Comparison of ENCODE assay signal across 19 mouse cellular contexts in the genomic region with DNA sequence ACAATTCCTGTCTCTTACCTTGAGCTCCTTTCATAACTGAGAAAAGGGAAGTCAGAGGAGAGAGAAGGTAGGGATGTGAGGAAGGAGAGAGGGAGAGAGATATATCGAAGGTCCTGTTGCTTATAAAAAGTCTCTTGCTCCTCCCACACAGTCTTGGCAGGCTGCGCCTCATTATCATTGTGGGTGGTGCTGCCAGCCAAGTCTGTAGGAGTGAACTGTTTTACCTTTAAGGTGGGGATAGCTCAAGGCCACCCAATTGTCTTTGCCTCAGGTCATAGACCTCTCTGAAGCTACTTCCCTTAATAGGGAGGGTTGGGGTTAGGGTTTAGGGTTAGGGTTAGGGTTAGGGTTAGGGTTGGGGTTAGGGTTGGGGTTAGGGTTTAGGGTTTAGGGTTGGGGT. TPM values are rescaled to one million over a fixed set of nuclear protein-coding genes. Genes with fewer than 3 reads are reported as not detected.
DNase-seq lines count a peak whose midpoint lies in the region; ATAC-seq lines count a peak whose summit lies in the region.
"Had no signal": no experiment of that assay in that cellular context is flagged by ENCODE, and none has a peak within 500 bp of the region (broad histone marks: within the 10 kb centered on the region; RNA-seq: fewer than 3 reads in every experiment).

No protein-coding gene starts in this region.

- WGBS in midbrain, embryonic 11.5 days, result 98% methylated on average over 2 of the region's 2 CpGs
- 94% methylated on average over 2 of the region's 2 CpGs for WGBS in midbrain, embryonic 13.5 days
- 93% methylated on average over 2 of the region's 2 CpGs for WGBS in midbrain, embryonic 14.5 days

- H3K4me3 ChIP-seq in midbrain, embryonic 11.5 days (ENCODE audit: low read depth, low read length), result no peak overlapping the region
- H3K4me3 ChIP-seq in midbrain, embryonic 13.5 days (replicated peaks), result no peak overlapping the region
- no peak overlapping the region for H3K4me3 ChIP-seq in midbrain, embryonic 14.5 days (replicated peaks; ENCODE audit: low read depth, low read length)
- H3K4me3 ChIP-seq: erythroblast, embryonic 14.5 days; heart, embryonic 10.5 days; megakaryocyte, embryonic 14.5 days; neural tube, embryonic 13.5 days had no signal

- no peak for ATAC-seq in midbrain, embryonic 11.5 days (ENCODE audit: low FRiP score)
- no peak for ATAC-seq in midbrain, embryonic 13.5 days
- ATAC-seq in megakaryocyte progenitor cell, adult 5-6 weeks (replicated peaks; ENCODE audit: poor library complexity), result peak; percentile 69
- ATAC-seq in monocyte, adult 5-6 weeks (replicated peaks; ENCODE audit: insufficient number of reproducible peaks, low FRiP score, low TSS enrichment, poor library complexity, severe bottlenecking), result no peak
- no peak for ATAC-seq in midbrain, embryonic 14.5 days (ENCODE audit: low FRiP score, low TSS enrichment)
- ATAC-seq: forebrain, embryonic 16.5 days; intestine, postnatal 0 days; Patski had no signal

- no peak overlapping the region for H3K9ac ChIP-seq in midbrain, embryonic 11.5 days (ENCODE audit: low read length)
- H3K9ac ChIP-seq in midbrain, embryonic 13.5 days (replicated peaks), result no peak overlapping the region
- no peak overlapping the region for H3K9ac ChIP-seq in midbrain, embryonic 14.5 days (replicated peaks; ENCODE audit: low read length)
- H3K9ac ChIP-seq: hindbrain, embryonic 14.5 days; neural tube, embryonic 13.5 days had no signal

- no peaks in the 10 kb centered on the region for H3K4me1 ChIP-seq in midbrain, embryonic 11.5 days (ENCODE audit: control insufficient read depth, insufficient read depth, low read length)
- H3K4me1 ChIP-seq in midbrain, embryonic 13.5 days (replicated peaks), result no peaks in the 10 kb centered on the region
- H3K4me1 ChIP-seq in midbrain, embryonic 14.5 days (ENCODE audit: control insufficient read depth, insufficient read depth, low read length), result no peaks in the 10 kb centered on the region
- H3K4me1 ChIP-seq: heart, embryonic 10.5 days; neural tube, embryonic 13.5 days had no signal

- no peak overlapping the region for H3K4me2 ChIP-seq in midbrain, embryonic 11.5 days
- no peak overlapping the region for H3K4me2 ChIP-seq in midbrain, embryonic 13.5 days (replicated peaks)
- no peak overlapping the region for H3K4me2 ChIP-seq in midbrain, embryonic 14.5 days (ENCODE audit: low read length)
- H3K4me2 ChIP-seq: hindbrain, embryonic 14.5 days; neural tube, embryonic 13.5 days had no signal

- H3K9me3 ChIP-seq in midbrain, embryonic 11.5 days (ENCODE audit: control insufficient read depth, low read length), result no peaks in the 10 kb centered on the region
- no peaks in the 10 kb centered on the region for H3K9me3 ChIP-seq in midbrain, embryonic 13.5 days
- H3K9me3 ChIP-seq in midbrain, embryonic 14.5 days (ENCODE audit: control insufficient read depth, low read length), result no peaks in the 10 kb centered on the region
- H3K9me3 ChIP-seq: heart, embryonic 10.5 days; megakaryocyte, embryonic 14.5 days; neural tube, embryonic 13.5 days had no signal

- no peaks in the 10 kb centered on the region for H3K27me3 ChIP-seq in midbrain, embryonic 11.5 days (ENCODE audit: control insufficient read depth, insufficient read depth, low read length)
- H3K27me3 ChIP-seq in midbrain, embryonic 13.5 days, result no peaks in the 10 kb centered on the region
- H3K27me3 ChIP-seq in midbrain, embryonic 14.5 days (ENCODE audit: control insufficient read depth, insufficient read depth, low read length), result no peaks in the 10 kb centered on the region
- H3K27me3 ChIP-seq: megakaryocyte, embryonic 14.5 days; neural tube, embryonic 13.5 days; Patski had no signal

- no peak overlapping the region for H3K27ac ChIP-seq in midbrain, embryonic 11.5 days (ENCODE audit: low read depth, low read length)
- no peak overlapping the region for H3K27ac ChIP-seq in midbrain, embryonic 13.5 days
- no peak overlapping the region for H3K27ac ChIP-seq in midbrain, embryonic 14.5 days (replicated peaks; ENCODE audit: low read depth, low read length)
- H3K27ac ChIP-seq: heart, embryonic 10.5 days; hindbrain, embryonic 14.5 days; neural tube, embryonic 13.5 days had no signal

- H3K36me3 ChIP-seq in midbrain, embryonic 11.5 days (ENCODE audit: control insufficient read depth, insufficient read depth, low read length), result peaks cover 11% of the 10 kb centered on the region
- peaks cover 30% of the 10 kb centered on the region for H3K36me3 ChIP-seq in midbrain, embryonic 13.5 days
- H3K36me3 ChIP-seq in midbrain, embryonic 14.5 days (ENCODE audit: control insufficient read depth, insufficient read depth, low read length), result 0 out of 2 replicates have a peak, but pooled peaks cover 14% of the 10 kb centered on the region

- peak; percentile 41 for DNase-seq in midbrain, embryonic 11.5 days (ENCODE audit: low spot score, missing footprints)
- peak; percentile 94 for DNase-seq in R1 (ENCODE audit: low read depth, low spot score)
- no peak for DNase-seq in thymus, postnatal 4 days
- no peak for DNase-seq in midbrain, embryonic 14.5 days
- DNase-seq: cerebellum, adult 11-12 months; cerebellum, postnatal 25 days; lung, postnatal 10 days; thymus, adult 2 months had no signal

RNA-seq across cellular contexts. Expression of a gene that starts 15.5 kb away (rescaled TPM):
- polyA plus RNA-seq in midbrain, embryonic 11.5 days (2014; fragmentation: Nextera tagmentation; extraction: Ambion mirVana), result 13.4 and 14.6 TPM in 2 replicates
- polyA plus RNA-seq in midbrain, embryonic 13.5 days (2015; fragmentation: Nextera tagmentation; extraction: Ambion mirVana), result 6.4 and 7.9 TPM in 2 replicates
- 38.0 and 40.1 TPM in 2 replicates for total RNA-seq in megakaryocyte progenitor cell, adult 5-6 weeks (2015)
- 38.9 and 39.1 TPM in 2 replicates for total RNA-seq in megakaryocyte progenitor cell, adult 5-6 weeks (2017)
- 8.2 to 13.5 TPM (median 10.6 TPM) in 3 replicates for total RNA-seq in monocyte, adult 5-6 weeks (2017)
- 3.6 and 5.4 TPM in 2 replicates for polyA plus RNA-seq in midbrain, embryonic 14.5 days (2014; fragmentation: Nextera tagmentation; extraction: Ambion mirVana)

RNA-seq across cellular contexts. Expression of a gene that starts 15.5 kb away (rescaled TPM):
- 27.0 and 27.9 TPM in 2 replicates for polyA plus RNA-seq in midbrain, embryonic 11.5 days (2014; fragmentation: Nextera tagmentation; extraction: Ambion mirVana)
- 37.3 and 37.7 TPM in 2 replicates for polyA plus RNA-seq in midbrain, embryonic 13.5 days (2015; fragmentation: Nextera tagmentation; extraction: Ambion mirVana)
- total RNA-seq in megakaryocyte progenitor cell, adult 5-6 weeks (2015), result 20.5 and 25.2 TPM in 2 replicates
- 33.5 and 39.0 TPM in 2 replicates for total RNA-seq in megakaryocyte progenitor cell, adult 5-6 weeks (2017)
- total RNA-seq in monocyte, adult 5-6 weeks (2017), result 80.7 to 102 TPM (median 84.5 TPM) in 3 replicates
- 26.7 and 31.4 TPM in 2 replicates for polyA plus RNA-seq in midbrain, embryonic 14.5 days (2014; fragmentation: Nextera tagmentation; extraction: Ambion mirVana)

RNA-seq across cellular contexts. Expression of a gene that starts 48.1 kb away (rescaled TPM):
- polyA plus RNA-seq in midbrain, embryonic 11.5 days (2014; fragmentation: Nextera tagmentation; extraction: Ambion mirVana), result 69.1 and 76.0 TPM in 2 replicates
- 78.6 and 82.4 TPM in 2 replicates for polyA plus RNA-seq in midbrain, embryonic 13.5 days (2015; fragmentation: Nextera tagmentation; extraction: Ambion mirVana)
- 34.8 and 37.2 TPM in 2 replicates for total RNA-seq in megakaryocyte progenitor cell, adult 5-6 weeks (2015)
- 39.6 and 51.1 TPM in 2 replicates for total RNA-seq in megakaryocyte progenitor cell, adult 5-6 weeks (2017)
- total RNA-seq in monocyte, adult 5-6 weeks (2017), result 89.4 to 102 TPM (median 99.0 TPM) in 3 replicates
- 74.5 and 75.5 TPM in 2 replicates for polyA plus RNA-seq in midbrain, embryonic 14.5 days (2014; fragmentation: Nextera tagmentation; extraction: Ambion mirVana)

Comparison
In these comparisons a context has a peak if more than half of its experiments do, and no peak if none do; other contexts are left out.
1. DNase-seq: peak in midbrain, embryonic 11.5 days (single experiment) and R1 (single experiment); none in thymus, postnatal 4 days (single experiment) and midbrain, embryonic 14.5 days (single experiment).